Mouse (Mus musculus): ENCODE data around the gene Pick1. TPM values are rescaled to one million over a fixed set of nuclear protein-coding genes. Genes with fewer than 3 reads are reported as not detected.

Pick1 gene
- polyA plus RNA-seq, 1 experiment from 2014 or later = 42.1 TPM

- no peak overlapping the region for H3K27ac ChIP-seq (replicated peaks)
- H3K27me3 ChIP-seq (ENCODE audit: low read depth, poor library complexity, severe bottlenecking) = no peaks in the 10 kb centered on the region
- DNase-seq (ENCODE audit: low spot score) = no peak
- peaks cover 5% of the 10 kb centered on the region; the same call in 1 of the 2 replicates for H3K4me1 ChIP-seq
- peaks cover 13% of the 10 kb centered on the region for H3K36me3 ChIP-seq
- H3K4me3 ChIP-seq = no peak overlapping the region
- WGBS = 80% methylated on average over 5 of the region's 5 CpGs
- 0 out of 2 replicates have a peak, but pooled peaks cover 3% of the 10 kb centered on the region for H3K9me3 ChIP-seq (replicated peaks)
Observed at GRCm38 (mm10) chr15:79282434-79282833, 53.5 kb downstream of the Pick1 start.

- Histone ChIP-seq H3K36me3 (peaks cover 21% of the 10 kb centered on the region), H3K4me1 (peaks cover 5% of the 10 kb centered on the region; the same call in 1 of the 2 replicates), H3K27ac (replicated peaks) (no peak overlapping the region), H3K9me3 (replicated peaks) (0 out of 2 replicates have a peak, but pooled peaks cover 3% of the 10 kb centered on the region), H3K4me3 (no peak overlapping the region), H3K27me3 (ENCODE audit: low read depth, poor library complexity, severe bottlenecking) (no peaks in the 10 kb centered on the region)
- no peak for DNase-seq (ENCODE audit: low spot score)
- 84% methylated on average over 4 of the region's 4 CpGs for WGBS
Observed at GRCm38 (mm10) chr15:79283371-79283770, 54.4 kb downstream of the Pick1 start.

GRCm38 (mm10) chr15:79285399-79285798 lies 56.4 kb downstream of the Pick1 start, which contains the start of gene Baiap2l2:
Baiap2l2 (minus strand) TSS chr15:79285537.
- DNase-seq (ENCODE audit: low spot score) = no peak
- 72% methylated on average over 10 of the region's 10 CpGs for WGBS
- no peak within 1 kb of the TSS for H3K4me3 ChIP-seq
- H3K4me1 ChIP-seq = peaks cover 5% of the 10 kb centered on the region; the same call in 1 of the 2 replicates
- H3K36me3 ChIP-seq = peaks cover 30% of the 10 kb centered on the region
- no peak within 1 kb of the TSS for H3K27ac ChIP-seq (replicated peaks)
- H3K27me3 ChIP-seq (ENCODE audit: low read depth, poor library complexity, severe bottlenecking) = no peaks in the 10 kb centered on the region
- no peaks in the 10 kb centered on the region for H3K9me3 ChIP-seq (replicated peaks)

- Histone ChIP-seq H3K4me3 (no peak overlapping the region), H3K36me3 (peaks cover 30% of the 10 kb centered on the region), H3K4me1 (peaks cover 3% of the 10 kb centered on the region; the same call in 1 of the 2 replicates), H3K27me3 (ENCODE audit: low read depth, poor library complexity, severe bottlenecking) (no peaks in the 10 kb centered on the region), H3K27ac (replicated peaks) (no peak overlapping the region), H3K9me3 (replicated peaks) (no peaks in the 10 kb centered on the region)
- no peak for DNase-seq (ENCODE audit: low spot score)
- WGBS = 94% methylated on average over 7 of the region's 7 CpGs
Observed at GRCm38 (mm10) chr15:79286141-79286540, 57.2 kb downstream of the Pick1 start.

GRCm38 (mm10) chr15:79287091-79287490 lies 58.1 kb downstream of the Pick1 start:
- DNase-seq (ENCODE audit: low spot score) = no peak
- Histone ChIP-seq H3K36me3 (peaks cover 30% of the 10 kb centered on the region), H3K27me3 (ENCODE audit: low read depth, poor library complexity, severe bottlenecking) (no peaks in the 10 kb centered on the region), H3K4me3 (no peak overlapping the region), H3K9me3 (replicated peaks) (no peaks in the 10 kb centered on the region), H3K4me1 (no peaks in the 10 kb centered on the region), H3K27ac (replicated peaks) (no peak overlapping the region)
- WGBS = 91% methylated on average over 7 of the region's 7 CpGs

GRCm38 (mm10) chr15:79288387-79288786 lies 59.4 kb downstream of the Pick1 start:
- H3K27ac ChIP-seq (replicated peaks) = no peak overlapping the region
- 94% methylated on average over 3 of the region's 3 CpGs for WGBS
- no peaks in the 10 kb centered on the region for H3K4me1 ChIP-seq
- peaks cover 30% of the 10 kb centered on the region for H3K36me3 ChIP-seq
- H3K4me3 ChIP-seq = no peak overlapping the region
- H3K27me3 ChIP-seq (ENCODE audit: low read depth, poor library complexity, severe bottlenecking) = no peaks in the 10 kb centered on the region
- DNase-seq (ENCODE audit: low spot score) = no peak
- no peaks in the 10 kb centered on the region for H3K9me3 ChIP-seq (replicated peaks)

GRCm38 (mm10) chr15:79289441-79289840 lies 60.5 kb downstream of the Pick1 start:
- Histone ChIP-seq H3K27ac (replicated peaks) (no peak overlapping the region), H3K4me1 (no peaks in the 10 kb centered on the region), H3K36me3 (peaks cover 30% of the 10 kb centered on the region), H3K27me3 (ENCODE audit: low read depth, poor library complexity, severe bottlenecking) (no peaks in the 10 kb centered on the region), H3K4me3 (no peak overlapping the region), H3K9me3 (replicated peaks) (no peaks in the 10 kb centered on the region)
- DNase-seq (ENCODE audit: low spot score) = no peak
- WGBS = 90% methylated on average over 12 of the region's 12 CpGs

GRCm38 (mm10) chr15:79290340-79290739 lies 61.4 kb downstream of the Pick1 start:
- Histone ChIP-seq H3K36me3 (peaks cover 30% of the 10 kb centered on the region), H3K27ac (replicated peaks) (no peak overlapping the region), H3K9me3 (replicated peaks) (no peaks in the 10 kb centered on the region), H3K27me3 (ENCODE audit: low read depth, poor library complexity, severe bottlenecking) (no peaks in the 10 kb centered on the region), H3K4me3 (no peak overlapping the region), H3K4me1 (no peaks in the 10 kb centered on the region)
- DNase-seq (ENCODE audit: low spot score) = no peak
- WGBS = 85% methylated on average over 3 of the region's 3 CpGs

- no peak for DNase-seq (ENCODE audit: low spot score)
- H3K4me3 ChIP-seq = no peak overlapping the region
- H3K27ac ChIP-seq (replicated peaks) = no peak overlapping the region
- no peaks in the 10 kb centered on the region for H3K9me3 ChIP-seq (replicated peaks)
- 88% methylated on average over 9 of the region's 9 CpGs for WGBS
- H3K27me3 ChIP-seq (ENCODE audit: low read depth, poor library complexity, severe bottlenecking) = no peaks in the 10 kb centered on the region
- peaks cover 14% of the 10 kb centered on the region for H3K36me3 ChIP-seq
- H3K4me1 ChIP-seq = no peaks in the 10 kb centered on the region
Observed at GRCm38 (mm10) chr15:79292779-79293178, 63.8 kb downstream of the Pick1 start.

- H3K9me3 ChIP-seq (replicated peaks) = no peaks in the 10 kb centered on the region
- H3K4me1 ChIP-seq = peaks cover 6% of the 10 kb centered on the region; the same call in 1 of the 2 replicates
- no peaks in the 10 kb centered on the region for H3K27me3 ChIP-seq (ENCODE audit: low read depth, poor library complexity, severe bottlenecking)
- no peak for DNase-seq (ENCODE audit: low spot score)
- 94% methylated on average over 6 of the region's 6 CpGs for WGBS
- no peak overlapping the region for H3K4me3 ChIP-seq
- H3K27ac ChIP-seq (replicated peaks) = no peak overlapping the region
- peaks cover 16% of the 10 kb centered on the region for H3K36me3 ChIP-seq
Observed at GRCm38 (mm10) chr15:79298553-79298952, 69.6 kb downstream of the Pick1 start.

Other genes with a start within 250 kb of the Pick1 start
- 421 and 499 TPM in 2 replicates for gene H1f0, start 200.7 kb upstream of the Pick1 start, polyA plus RNA-seq (2016; fragmentation: Nextera tagmentation; extraction: Ambion mirVana)
- gene Galr3, start 187.3 kb upstream of the Pick1 start, polyA plus RNA-seq (2016; fragmentation: Nextera tagmentation; extraction: Ambion mirVana) = not detected in 2 replicates
- 65.1 and 66.6 TPM in 2 replicates for gene Ankrd54, start 166.3 kb upstream of the Pick1 start, polyA plus RNA-seq (2016; fragmentation: Nextera tagmentation; extraction: Ambion mirVana)
- 260 and 273 TPM in 2 replicates for gene Eif3l, start 154.0 kb upstream of the Pick1 start, polyA plus RNA-seq (2016; fragmentation: Nextera tagmentation; extraction: Ambion mirVana)
- 5.2 and 7.1 TPM in 2 replicates for gene Micall1, start 120.3 kb upstream of the Pick1 start, polyA plus RNA-seq (2016; fragmentation: Nextera tagmentation; extraction: Ambion mirVana)
- 344 and 395 TPM in 2 replicates for gene Polr2f, start 88.2 kb upstream of the Pick1 start, polyA plus RNA-seq (2016; fragmentation: Nextera tagmentation; extraction: Ambion mirVana)
- 7.8 and 10.0 TPM in 2 replicates for gene 1700088E04Rik, start 87.9 kb upstream of the Pick1 start, polyA plus RNA-seq (2016; fragmentation: Nextera tagmentation; extraction: Ambion mirVana)
- 0.61 and 2.5 TPM in 2 replicates for gene Sox10, start 63.9 kb upstream of the Pick1 start, polyA plus RNA-seq (2016; fragmentation: Nextera tagmentation; extraction: Ambion mirVana)
- gene Gm49486, start 218 bp downstream of the Pick1 start, polyA plus RNA-seq (2016; fragmentation: Nextera tagmentation; extraction: Ambion mirVana) = 0.12 and 0.34 TPM in 2 replicates
- gene Slc16a8, start 25.6 kb downstream of the Pick1 start, polyA plus RNA-seq (2016; fragmentation: Nextera tagmentation; extraction: Ambion mirVana) = 0.06 and 0.14 TPM in 2 replicates
- 1.1 and 2.4 TPM in 2 replicates for gene Baiap2l2, start 56.4 kb downstream of the Pick1 start, polyA plus RNA-seq (2016; fragmentation: Nextera tagmentation; extraction: Ambion mirVana)
- gene Pla2g6, start 99.2 kb downstream of the Pick1 start, polyA plus RNA-seq (2016; fragmentation: Nextera tagmentation; extraction: Ambion mirVana) = 20.4 and 26.8 TPM in 2 replicates
- 1.3 TPM in 2 replicates for gene Maff, start 117.4 kb downstream of the Pick1 start, polyA plus RNA-seq (2016; fragmentation: Nextera tagmentation; extraction: Ambion mirVana)
- 56.3 and 58.7 TPM in 2 replicates for gene Tmem184b, start 174.4 kb downstream of the Pick1 start, polyA plus RNA-seq (2016; fragmentation: Nextera tagmentation; extraction: Ambion mirVana)
- 128 and 162 TPM in 2 replicates for gene Csnk1e, start 226.4 kb downstream of the Pick1 start, polyA plus RNA-seq (2016; fragmentation: Nextera tagmentation; extraction: Ambion mirVana)

Measured in midbrain, embryonic 10.5 days (tissue).